Mouse (Mus musculus) frontal cortex, postnatal 10 days (tissue): Measurements from ENCODE around the gene Bbox1.

Source experiments
- DNase-seq, 2 experiments: peaks; one replicate each; pipeline ENCODE4 v3.0.0; 2022; ENCODE audit warnings: low spot score in 2 of 2, mixed read lengths in 1 of 2

The Bbox1 gene

GRCm38 (mm10) chr2:110274160-110274559 is 40.2 kb downstream of the Bbox1 start:
- no peak for DNase-seq

DNA sequence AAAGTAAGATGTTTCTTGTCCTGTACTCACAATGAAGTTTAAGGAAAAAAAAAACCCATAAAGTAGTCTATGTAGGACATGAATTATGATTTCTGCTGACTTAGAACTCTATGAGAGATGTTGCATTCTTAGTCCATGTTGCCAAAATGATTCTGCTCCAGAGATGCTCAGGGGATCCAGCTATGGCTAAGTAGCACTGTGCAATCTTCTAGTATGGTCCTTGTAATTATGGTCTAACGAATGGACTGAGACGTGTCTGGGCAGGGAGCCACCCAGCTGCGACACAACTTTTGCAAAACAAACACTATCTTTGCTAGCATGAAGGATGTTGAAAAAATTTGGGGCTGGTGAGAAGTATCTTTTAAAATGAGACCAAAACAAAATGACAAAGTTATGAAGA is 45.1 kb downstream of the Bbox1 start:
- no peak for DNase-seq

GRCm38 (mm10) chr2:110232252-110232651 is 82.1 kb downstream of the Bbox1 start:
- no peak for DNase-seq

DNA sequence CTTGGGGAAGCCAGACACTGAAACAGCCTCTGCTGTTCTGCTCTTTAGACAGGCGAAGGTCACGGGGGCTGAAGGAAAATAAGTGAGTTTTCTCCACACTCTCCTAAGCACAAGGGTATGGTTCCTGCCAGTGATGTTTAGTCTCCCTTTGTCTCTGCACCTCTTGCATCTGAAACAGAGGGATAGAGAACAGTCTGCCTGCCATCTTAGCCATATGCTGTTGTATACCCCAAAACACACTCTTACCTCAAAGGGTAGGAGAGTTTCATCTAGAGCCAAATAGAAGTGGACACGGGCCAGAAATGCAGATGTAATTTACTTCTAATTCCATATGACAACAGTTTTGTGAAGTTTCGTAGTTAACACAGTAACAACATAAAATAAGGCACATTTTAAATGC is 83.6 kb downstream of the Bbox1 start:
- DNase-seq: no peak

DNA sequence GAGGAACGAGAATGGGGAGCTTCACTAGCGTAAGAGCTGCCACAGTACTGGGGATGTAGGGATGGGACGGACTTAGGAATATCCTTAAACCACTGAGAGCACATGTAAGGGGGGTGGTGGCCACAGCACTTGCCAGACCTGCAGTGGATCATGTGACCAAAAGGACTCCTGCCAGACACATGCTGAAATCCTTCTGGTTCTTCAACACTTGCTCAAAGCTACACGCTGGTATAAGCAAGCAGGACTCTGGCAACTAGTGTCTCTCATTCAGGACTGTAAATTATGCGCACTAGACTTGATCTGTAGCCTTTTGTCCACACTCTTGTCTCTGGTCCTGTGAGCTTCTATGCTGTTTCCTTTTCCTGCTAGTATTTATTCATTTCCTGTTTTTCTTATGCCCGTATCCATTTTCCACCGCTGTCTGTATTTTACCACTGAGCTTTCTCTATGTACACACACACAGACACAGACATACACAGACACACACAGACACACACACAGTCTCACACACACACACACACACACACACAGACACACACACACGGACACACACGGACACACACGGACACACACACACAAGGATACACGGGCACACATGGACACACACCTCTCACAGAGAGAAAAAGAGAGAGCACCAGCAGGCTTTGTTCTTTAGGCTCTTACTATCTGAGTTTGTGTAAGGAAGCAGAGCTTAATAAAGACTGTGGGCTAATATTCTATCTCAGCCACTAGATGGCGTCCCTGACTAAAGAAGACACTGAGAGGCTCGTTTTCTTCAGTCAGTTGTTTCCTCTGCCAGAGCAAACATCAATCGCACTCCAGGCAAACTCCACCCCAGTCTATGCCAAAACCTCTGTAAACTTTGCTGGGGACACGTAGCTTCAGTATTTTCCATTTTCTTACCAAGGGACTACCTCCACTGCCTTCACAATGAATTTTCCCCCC is 84.9 kb downstream of the Bbox1 start:
- DNase-seq: peak in 1 of 2 experiments; percentile 49

DNA sequence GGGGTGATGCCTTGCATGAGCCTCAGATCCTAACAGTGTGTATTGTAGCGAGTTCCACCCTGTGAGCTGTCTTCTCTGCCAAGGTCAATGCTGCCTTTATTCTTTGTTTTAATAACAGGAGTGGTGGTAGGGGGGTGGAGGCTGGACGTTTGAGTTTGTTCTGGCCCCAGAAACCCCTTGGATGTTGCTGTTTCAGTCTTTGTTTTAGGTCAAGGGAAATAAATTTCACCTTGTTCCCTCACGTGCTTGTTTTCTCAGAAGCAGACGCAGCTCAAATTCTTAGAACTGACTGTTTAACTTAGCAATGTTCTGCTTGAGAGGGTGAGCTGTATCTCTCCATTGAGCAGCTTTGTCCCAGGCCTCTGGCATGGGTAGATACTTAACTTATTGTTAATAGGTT is 87.9 kb downstream of the Bbox1 start:
- no peak for DNase-seq

DNA sequence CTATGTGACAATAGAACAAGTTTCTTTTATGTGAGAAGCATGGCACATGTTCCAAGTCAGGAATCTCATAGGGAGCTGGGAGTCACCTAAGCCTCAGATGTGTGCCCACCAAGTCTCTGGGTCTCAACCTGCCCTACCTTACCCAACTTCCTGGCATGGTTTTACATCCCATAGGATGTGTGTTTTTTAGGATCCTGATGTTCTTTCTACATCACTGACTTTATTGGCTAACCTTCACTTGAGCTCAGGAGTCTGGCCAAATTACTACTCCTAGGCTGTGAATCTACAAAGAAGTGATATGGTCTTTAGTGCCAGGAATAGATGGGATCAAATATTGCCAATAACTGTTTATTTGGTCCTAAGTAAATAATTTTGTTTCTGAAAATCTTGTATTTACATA is 88.4 kb downstream of the Bbox1 start:
- no peak for DNase-seq

- DNase-seq: no peak
These were observed 91.6 kb downstream of the Bbox1 start for GRCm38 (mm10) chr2:110222793-110223192.

DNA sequence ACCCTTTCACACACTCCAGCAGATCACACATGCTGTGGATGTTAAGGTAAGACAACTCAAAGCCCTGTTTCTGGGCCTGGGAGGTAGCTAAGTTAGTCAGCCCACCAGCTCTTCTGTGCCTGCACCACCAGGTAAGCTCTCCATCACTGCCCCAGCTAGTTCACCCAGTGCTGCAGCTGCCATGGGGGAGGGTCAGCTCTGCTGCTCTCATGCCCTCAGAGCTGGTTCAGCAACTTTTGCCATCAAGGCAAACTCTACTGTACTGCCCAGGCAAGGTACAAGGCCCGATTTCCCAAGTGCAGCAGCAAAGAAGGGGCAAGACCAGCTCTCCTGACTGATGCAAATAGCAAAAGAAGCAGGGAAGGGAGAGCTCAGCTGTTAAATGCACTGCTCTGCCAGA is 93.9 kb downstream of the Bbox1 start:
- no peak for DNase-seq

- DNase-seq: no peak
These were observed 98.7 kb downstream of the Bbox1 start for GRCm38 (mm10) chr2:110215685-110216058.

- DNase-seq: no peak
These were observed 99.2 kb downstream of the Bbox1 start for GRCm38 (mm10) chr2:110214991-110215684.

- DNase-seq: no peak
These were observed 100.1 kb downstream of the Bbox1 start for GRCm38 (mm10) chr2:110214278-110214677.
